Mouse (Mus musculus): ENCODE data around the gene Wipf1. TPM values are rescaled to one million over a fixed set of nuclear protein-coding genes. Genes with fewer than 3 reads are reported as not detected.
A peak's percentile ranks its signal among the peaks of the same experiment; 100 is the strongest.

The Wipf1 gene
- polyA plus RNA-seq, 1 experiment from 2014 or later = 15.1 TPM

- Histone ChIP-seq H3K4me2 (no peak overlapping the region), H3K27ac (no peak overlapping the region), H3K4me3 (no peak overlapping the region), H3K9me3 (no peaks in the 10 kb centered on the region), H3K27me3 (no peaks in the 10 kb centered on the region), H3K9ac (no peak overlapping the region), H3K36me3 (no peaks in the 10 kb centered on the region), H3K4me1 (peaks cover 25% of the 10 kb centered on the region)
- no peak for ATAC-seq (ENCODE audit: insufficient number of reproducible peaks, low FRiP score, low TSS enrichment, low read depth)
- 37% methylated on average over 1 of the region's 1 CpGs for WGBS
Measured at GRCm38 (mm10) chr2:73539697-73540096, 10.2 kb upstream of the Wipf1 start.

- Histone ChIP-seq H3K4me2 (no peak overlapping the region), H3K27me3 (no peaks in the 10 kb centered on the region), H3K4me1 (peaks cover 25% of the 10 kb centered on the region), H3K9ac (no peak overlapping the region), H3K9me3 (no peaks in the 10 kb centered on the region), H3K4me3 (no peak overlapping the region), H3K27ac (no peak overlapping the region), H3K36me3 (no peaks in the 10 kb centered on the region)
- no peak for ATAC-seq (ENCODE audit: insufficient number of reproducible peaks, low FRiP score, low TSS enrichment, low read depth)
- WGBS = 67% methylated on average over 3 of the region's 3 CpGs
Measured at GRCm38 (mm10) chr2:73539141-73539540, 9.6 kb upstream of the Wipf1 start.

- no peak for ATAC-seq (ENCODE audit: insufficient number of reproducible peaks, low FRiP score, low TSS enrichment, low read depth)
- Histone ChIP-seq H3K9me3 (no peaks in the 10 kb centered on the region), H3K36me3 (no peaks in the 10 kb centered on the region), H3K27ac (no peak overlapping the region), H3K27me3 (no peaks in the 10 kb centered on the region), H3K4me1 (peaks cover 25% of the 10 kb centered on the region), H3K4me2 (no peak overlapping the region), H3K4me3 (no peak overlapping the region), H3K9ac (no peak overlapping the region)
- WGBS = 56% methylated on average over 13 of the region's 13 CpGs
Measured at GRCm38 (mm10) chr2:73538590-73538989, 9.1 kb upstream of the Wipf1 start.

GRCm38 (mm10) chr2:73536091-73536783 is 6.7 kb upstream of the Wipf1 start:
- no peak overlapping the region for H3K27ac ChIP-seq
- no peak overlapping the region for H3K9ac ChIP-seq
- H3K9me3 ChIP-seq = no peaks in the 10 kb centered on the region
- no peak for ATAC-seq (ENCODE audit: insufficient number of reproducible peaks, low FRiP score, low TSS enrichment, low read depth)
- H3K27me3 ChIP-seq = no peaks in the 10 kb centered on the region
- H3K4me2 ChIP-seq = no peak overlapping the region
- peaks cover 25% of the 10 kb centered on the region for H3K4me1 ChIP-seq
- 61% methylated on average over 15 of the region's 15 CpGs for WGBS
- H3K36me3 ChIP-seq = no peaks in the 10 kb centered on the region
- no peak overlapping the region for H3K4me3 ChIP-seq

GRCm38 (mm10) chr2:73534720-73535119 is 5.2 kb upstream of the Wipf1 start:
- peaks cover 16% of the 10 kb centered on the region; the same call in 1 of the 2 replicates for H3K4me1 ChIP-seq
- H3K9me3 ChIP-seq = no peaks in the 10 kb centered on the region
- no peak for ATAC-seq (ENCODE audit: insufficient number of reproducible peaks, low FRiP score, low TSS enrichment, low read depth)
- H3K27me3 ChIP-seq = no peaks in the 10 kb centered on the region
- no peak overlapping the region for H3K4me3 ChIP-seq
- no peak overlapping the region for H3K4me2 ChIP-seq
- WGBS = 44% methylated on average over 10 of the region's 10 CpGs
- H3K9ac ChIP-seq = no peak overlapping the region
- no peak overlapping the region for H3K27ac ChIP-seq
- no peaks in the 10 kb centered on the region for H3K36me3 ChIP-seq

GRCm38 (mm10) chr2:73530487-73530886 is 953 bp upstream of the Wipf1 start:
- H3K9me3 ChIP-seq = no peaks in the 10 kb centered on the region
- WGBS = 81% methylated on average over 5 of the region's 5 CpGs
- H3K9ac ChIP-seq = no peak overlapping the region
- H3K27me3 ChIP-seq = no peaks in the 10 kb centered on the region
- ATAC-seq (ENCODE audit: insufficient number of reproducible peaks, low FRiP score, low TSS enrichment, low read depth) = no peak
- no peak overlapping the region for H3K4me3 ChIP-seq
- H3K36me3 ChIP-seq = peaks cover 3% of the 10 kb centered on the region; the same call in 1 of the 2 replicates
- H3K27ac ChIP-seq = no peak overlapping the region
- H3K4me2 ChIP-seq = no peak overlapping the region
- peaks cover 26% of the 10 kb centered on the region for H3K4me1 ChIP-seq

- H3K27me3 ChIP-seq = no peaks in the 10 kb centered on the region
- peak overlapping the region; percentile 94 for H3K27ac ChIP-seq
- ATAC-seq (ENCODE audit: insufficient number of reproducible peaks, low FRiP score, low TSS enrichment, low read depth) = peak; percentile 41; the same call in 1 of the 2 replicates
- peak overlapping the region; percentile 77 for H3K4me2 ChIP-seq
- peaks cover 3% of the 10 kb centered on the region; the same call in 1 of the 2 replicates for H3K36me3 ChIP-seq
- 2% methylated on average over 58 of the region's 59 CpGs for WGBS
- peaks cover 24% of the 10 kb centered on the region for H3K4me1 ChIP-seq
- peak overlapping the region; percentile 91 for H3K4me3 ChIP-seq
- no peaks in the 10 kb centered on the region for H3K9me3 ChIP-seq
- H3K9ac ChIP-seq = peak overlapping the region; percentile 92
Measured at GRCm38 (mm10) chr2:73528516-73529355, 798 bp downstream of the Wipf1 start.

GRCm38 (mm10) chr2:73527956-73528355 is 1.6 kb downstream of the Wipf1 start:
- Histone ChIP-seq H3K27ac (peak overlapping the region; percentile 44; the same call in 1 of the 2 replicates), H3K36me3 (peaks cover 3% of the 10 kb centered on the region; the same call in 1 of the 2 replicates), H3K4me1 (peaks cover 29% of the 10 kb centered on the region), H3K27me3 (no peaks in the 10 kb centered on the region), H3K4me2 (peak overlapping the region; percentile 77), H3K4me3 (peak overlapping the region; percentile 91), H3K9me3 (no peaks in the 10 kb centered on the region), H3K9ac (no peak overlapping the region)
- ATAC-seq (ENCODE audit: insufficient number of reproducible peaks, low FRiP score, low TSS enrichment, low read depth) = no peak
- WGBS = 47% methylated on average over 11 of the region's 11 CpGs

GRCm38 (mm10) chr2:73526691-73527090 is 2.8 kb downstream of the Wipf1 start:
- peak overlapping the region; percentile 77; the same call in 1 of the 2 replicates for H3K4me2 ChIP-seq
- peaks cover 3% of the 10 kb centered on the region; the same call in 1 of the 2 replicates for H3K36me3 ChIP-seq
- no peak overlapping the region for H3K9ac ChIP-seq
- no peak overlapping the region for H3K27ac ChIP-seq
- H3K27me3 ChIP-seq = no peaks in the 10 kb centered on the region
- H3K4me1 ChIP-seq = peaks cover 42% of the 10 kb centered on the region
- H3K4me3 ChIP-seq = no peak overlapping the region
- no peaks in the 10 kb centered on the region for H3K9me3 ChIP-seq
- ATAC-seq (ENCODE audit: insufficient number of reproducible peaks, low FRiP score, low TSS enrichment, low read depth) = no peak
- 58% methylated on average over 9 of the region's 9 CpGs for WGBS

GRCm38 (mm10) chr2:73522891-73523290 is 6.6 kb downstream of the Wipf1 start:
- Histone ChIP-seq H3K4me2 (no peak overlapping the region), H3K9ac (no peak overlapping the region), H3K36me3 (peaks cover 3% of the 10 kb centered on the region; the same call in 1 of the 2 replicates), H3K4me3 (no peak overlapping the region), H3K27ac (peak overlapping the region; percentile 52), H3K9me3 (no peaks in the 10 kb centered on the region), H3K27me3 (no peaks in the 10 kb centered on the region), H3K4me1 (peaks cover 44% of the 10 kb centered on the region)
- ATAC-seq (ENCODE audit: insufficient number of reproducible peaks, low FRiP score, low TSS enrichment, low read depth) = no peak
- WGBS = 62% methylated on average over 8 of the region's 8 CpGs

GRCm38 (mm10) chr2:73522336-73522735 is 7.2 kb downstream of the Wipf1 start:
- ATAC-seq (ENCODE audit: insufficient number of reproducible peaks, low FRiP score, low TSS enrichment, low read depth) = no peak
- Histone ChIP-seq H3K4me2 (no peak overlapping the region), H3K9me3 (no peaks in the 10 kb centered on the region), H3K9ac (no peak overlapping the region), H3K27ac (peak overlapping the region; percentile 23; the same call in 1 of the 2 replicates), H3K36me3 (peaks cover 3% of the 10 kb centered on the region; the same call in 1 of the 2 replicates), H3K4me3 (no peak overlapping the region), H3K27me3 (no peaks in the 10 kb centered on the region), H3K4me1 (peaks cover 40% of the 10 kb centered on the region)
- WGBS = 35% methylated on average over 6 of the region's 6 CpGs

- ATAC-seq (ENCODE audit: insufficient number of reproducible peaks, low FRiP score, low TSS enrichment, low read depth) = peak; percentile 41; the same call in 1 of the 2 replicates
- H3K4me2 ChIP-seq = no peak overlapping the region
- H3K36me3 ChIP-seq = peaks cover 3% of the 10 kb centered on the region; the same call in 1 of the 2 replicates
- peaks cover 34% of the 10 kb centered on the region for H3K4me1 ChIP-seq
- WGBS = 12% methylated on average over 5 of the region's 5 CpGs
- H3K9ac ChIP-seq = no peak overlapping the region
- H3K27ac ChIP-seq = peak overlapping the region; percentile 23; the same call in 1 of the 2 replicates
- no peaks in the 10 kb centered on the region for H3K27me3 ChIP-seq
- no peak overlapping the region for H3K4me3 ChIP-seq
- no peaks in the 10 kb centered on the region for H3K9me3 ChIP-seq
Measured at GRCm38 (mm10) chr2:73521737-73522136, 7.8 kb downstream of the Wipf1 start.

Data from limb, embryonic 15.5 days (tissue).